Mouse (Mus musculus) small intestine, adult 2 months (tissue): Measurements from ENCODE around the gene Atxn7l1. TPM values are rescaled to one million over a fixed set of nuclear protein-coding genes. Genes with fewer than 3 reads are reported as not detected.

Experiments
- H3K27ac ChIP-seq: fragments of 200-500 bp; 2 replicates; pipeline ENCODE4 v1.5.1; 2012; ENCODE audit warnings: low read depth, low read length, control low read depth, inconsistent platforms; ENCODE audit not compliant: insufficient read depth
- H3K27me3 ChIP-seq: fragments of 200-500 bp; 2 replicates; pipeline ENCODE4 v1.6.1; 2012; ENCODE audit warnings: mild to moderate bottlenecking, moderate library complexity, low read length, inconsistent platforms; ENCODE audit not compliant: control insufficient read depth, insufficient read depth
- H3K36me3 ChIP-seq: fragments of 200-500 bp; 2 replicates; pipeline ENCODE4 v1.6.1; 2012; ENCODE audit warnings: mild to moderate bottlenecking, low read length, control low read depth, inconsistent platforms; ENCODE audit not compliant: control insufficient read depth, insufficient read depth
- H3K4me1 ChIP-seq: fragments of 200-500 bp; 2 replicates; pipeline ENCODE4 v1.6.1; 2012; ENCODE audit warnings: low read length, inconsistent platforms, mixed read lengths; ENCODE audit not compliant: control insufficient read depth, insufficient read depth, insufficient read length
- H3K4me3 ChIP-seq: fragments of 200-500 bp; 2 replicates; pipeline ENCODE4 v1.5.1; 2012; ENCODE audit warnings: low read depth, mild to moderate bottlenecking, control low read depth, inconsistent platforms, low read length, moderate library complexity
- CTCF ChIP-seq: fragments of 200-500 bp; IDR thresholded peaks from 2 replicates; pipeline ENCODE4 v1.5.1; 2012; ENCODE audit warnings: low read depth, mild to moderate bottlenecking, control low read depth, inconsistent platforms, low read length, moderate library complexity, mixed read lengths; ENCODE audit not compliant: insufficient replicate concordance, insufficient read length; ENCODE audit errors: extremely low read depth
- POLR2A ChIP-seq: fragments of 200-500 bp; IDR thresholded peaks from 2 replicates; pipeline ENCODE4 v1.6.1; 2012; ENCODE audit warnings: low read depth, mild to moderate bottlenecking, control low read depth, inconsistent platforms, low read length, moderate library complexity
- WGBS: fragments of 180-500 bp; shearing (Covaris S2); methylation state at CpG from one replicate; pipeline ENCODE4 v1.1.7; 2018; 5-methylcytosine and 5-hydroxymethylcytosine counted together
- polyA plus RNA-seq: library from polyadenylated mRNA; depleted of rRNA; stranded (reverse); fragments of >200 nt; gene quantifications from 2 replicates; pipeline ENCODE4 v1.2.3, GENCODE M21; 2012

Atxn7l1 gene
- polyA plus RNA-seq, 1 experiment = 19.2 TPM

DNA sequence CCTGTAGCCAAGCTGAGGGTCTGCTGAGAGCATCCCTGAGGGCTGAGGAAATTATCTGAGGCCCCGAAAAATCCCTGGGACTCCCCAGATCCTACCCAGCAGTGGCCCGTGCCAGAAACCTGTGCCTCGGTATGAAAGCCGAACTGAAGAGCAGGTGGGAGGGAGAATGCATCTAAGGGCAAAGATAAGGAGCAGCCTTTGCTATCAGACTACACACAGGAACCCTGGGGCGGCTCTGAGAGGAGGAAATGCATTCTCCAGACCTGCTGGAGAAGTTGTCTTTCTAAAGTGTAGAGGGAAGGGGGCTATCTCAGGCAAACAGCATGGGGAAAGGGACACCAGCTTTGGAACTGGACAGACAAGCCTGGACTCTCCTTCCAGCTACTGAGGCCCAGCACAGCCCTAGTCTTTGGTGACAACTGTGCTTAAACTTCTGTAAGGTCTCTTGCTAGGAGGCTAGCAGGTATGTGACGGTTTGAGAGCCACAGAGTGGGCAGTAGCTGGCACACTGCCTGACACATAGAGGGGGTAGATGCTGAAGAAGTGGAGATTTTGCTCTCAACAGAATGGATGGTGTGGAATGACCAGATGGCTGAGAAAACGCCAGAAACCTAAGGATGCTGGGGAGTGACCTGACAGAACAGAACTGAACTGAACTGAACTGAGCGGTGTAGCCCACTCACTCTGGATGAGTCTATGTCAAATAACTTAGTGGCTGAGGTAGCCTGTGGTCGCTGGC lies 170.5 kb downstream of the Atxn7l1 start:
- Histone ChIP-seq H3K4me1 (peaks cover 27% of the 10 kb centered on the region; the same call in 1 of the 2 replicates), H3K27ac (no peak overlapping the region), H3K4me3 (no peak overlapping the region; the same call in 1 of the 2 replicates), H3K27me3 (no peaks in the 10 kb centered on the region), H3K36me3 (no peaks in the 10 kb centered on the region)
- 50% methylated on average over 9 of the region's 9 CpGs for WGBS
- TF ChIP-seq CTCF = no peak
- TF ChIP-seq POLR2A = no peak

DNA sequence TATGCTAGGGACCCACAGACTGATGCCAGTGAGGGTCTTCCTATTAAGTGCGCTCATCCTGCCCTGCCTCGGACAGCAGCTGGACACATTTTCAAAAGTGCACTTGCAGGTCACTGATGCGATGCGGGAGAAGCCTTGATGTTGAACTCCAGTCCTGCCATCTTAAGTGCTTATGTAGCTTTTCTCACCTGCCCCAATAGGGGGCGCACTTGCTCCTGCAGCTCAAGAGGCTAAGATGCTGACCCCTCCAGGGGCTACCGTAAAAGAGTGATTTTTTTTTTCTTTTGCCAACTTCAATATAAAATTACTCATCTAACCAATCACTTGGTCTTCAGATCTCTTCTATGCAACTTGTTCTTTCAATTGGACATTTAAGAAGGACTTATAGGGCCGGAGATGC lies 175.1 kb downstream of the Atxn7l1 start:
- 84% methylated on average over 7 of the region's 7 CpGs for WGBS
- H3K4me1 ChIP-seq = peaks cover 7% of the 10 kb centered on the region; the same call in 1 of the 2 replicates
- H3K4me3 ChIP-seq = no peak overlapping the region
- no peaks in the 10 kb centered on the region for H3K27me3 ChIP-seq
- H3K36me3 ChIP-seq = peaks cover 17% of the 10 kb centered on the region
- H3K27ac ChIP-seq = no peak overlapping the region
- peak; percentile 43; the same call in 1 of the 2 replicates for TF ChIP-seq CTCF
- no peak for TF ChIP-seq POLR2A

DNA sequence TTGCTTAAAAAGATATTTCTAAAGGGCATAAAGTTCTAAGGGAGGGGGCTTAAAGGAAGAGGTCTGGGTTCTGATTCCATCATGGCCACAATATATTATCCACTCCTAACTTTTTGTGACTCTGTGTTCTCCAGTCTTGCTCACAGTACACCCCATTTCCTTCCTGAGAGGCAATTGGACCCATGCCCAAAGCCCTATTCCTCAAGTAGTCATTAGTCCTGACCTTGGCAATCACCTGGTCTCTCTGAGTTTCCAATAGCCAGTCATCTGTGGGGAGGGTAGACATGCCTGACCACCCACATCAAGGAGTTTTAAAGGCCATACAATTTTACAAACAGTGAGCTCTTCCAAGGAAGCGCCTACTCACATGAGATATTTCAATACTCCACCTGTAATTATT lies 176.3 kb downstream of the Atxn7l1 start:
- Histone ChIP-seq H3K27ac (no peak overlapping the region), H3K36me3 (peaks cover 21% of the 10 kb centered on the region), H3K4me1 (no peaks in the 10 kb centered on the region), H3K27me3 (no peaks in the 10 kb centered on the region), H3K4me3 (no peak overlapping the region)
- TF ChIP-seq CTCF (no peak), POLR2A (no peak)
- WGBS = 98% methylated on average over 1 of the region's 1 CpGs

DNA sequence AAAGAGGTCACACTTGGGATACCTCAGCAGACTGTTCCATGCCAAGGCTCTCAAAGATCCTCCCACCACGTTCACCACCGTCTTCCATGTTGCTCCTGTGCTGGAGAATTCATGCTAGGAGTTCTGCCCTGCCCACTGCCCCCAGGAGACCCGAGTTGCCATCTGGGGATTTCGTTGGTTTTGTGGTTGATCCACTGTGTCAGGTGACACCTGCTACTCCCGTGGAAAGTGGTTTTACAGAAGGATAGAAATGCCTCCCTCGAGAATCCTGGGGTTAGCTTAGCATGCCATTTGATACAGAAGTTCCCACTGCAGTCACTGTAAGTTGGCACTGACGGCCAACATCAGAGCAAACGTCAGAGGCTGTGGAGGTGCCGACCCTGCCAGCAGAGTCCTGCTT lies 177.9 kb downstream of the Atxn7l1 start:
- Histone ChIP-seq H3K36me3 (peaks cover 24% of the 10 kb centered on the region), H3K4me1 (no peaks in the 10 kb centered on the region), H3K4me3 (no peak overlapping the region), H3K27ac (no peak overlapping the region), H3K27me3 (no peaks in the 10 kb centered on the region)
- TF ChIP-seq CTCF = no peak
- no peak for TF ChIP-seq POLR2A
- WGBS = 79% methylated on average over 9 of the region's 9 CpGs

DNA sequence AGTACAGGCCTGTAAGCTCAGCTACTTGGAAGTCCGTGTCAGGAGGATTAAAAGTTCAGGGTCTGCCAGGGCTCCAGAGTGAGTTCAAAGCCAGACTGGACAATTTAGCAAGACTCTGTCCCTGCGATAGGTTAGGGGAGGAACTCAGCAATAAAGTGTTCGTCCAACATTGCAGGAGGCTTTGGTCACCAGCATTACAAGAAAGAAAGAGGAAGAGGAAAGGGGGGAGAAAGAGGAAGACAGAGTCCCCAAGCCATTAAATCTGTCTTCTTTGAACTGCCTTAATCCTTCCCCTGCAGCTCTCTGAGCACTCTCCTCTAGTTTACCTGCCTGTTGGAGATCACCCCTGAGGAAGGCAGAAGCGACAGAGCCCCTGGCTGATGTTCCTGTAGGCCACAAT lies 184.6 kb downstream of the Atxn7l1 start:
- 80% methylated on average over 4 of the region's 4 CpGs for WGBS
- no peak for TF ChIP-seq POLR2A
- Histone ChIP-seq H3K4me1 (no peaks in the 10 kb centered on the region), H3K27ac (no peak overlapping the region), H3K27me3 (no peaks in the 10 kb centered on the region), H3K36me3 (peaks cover 22% of the 10 kb centered on the region), H3K4me3 (no peak overlapping the region)

DNA sequence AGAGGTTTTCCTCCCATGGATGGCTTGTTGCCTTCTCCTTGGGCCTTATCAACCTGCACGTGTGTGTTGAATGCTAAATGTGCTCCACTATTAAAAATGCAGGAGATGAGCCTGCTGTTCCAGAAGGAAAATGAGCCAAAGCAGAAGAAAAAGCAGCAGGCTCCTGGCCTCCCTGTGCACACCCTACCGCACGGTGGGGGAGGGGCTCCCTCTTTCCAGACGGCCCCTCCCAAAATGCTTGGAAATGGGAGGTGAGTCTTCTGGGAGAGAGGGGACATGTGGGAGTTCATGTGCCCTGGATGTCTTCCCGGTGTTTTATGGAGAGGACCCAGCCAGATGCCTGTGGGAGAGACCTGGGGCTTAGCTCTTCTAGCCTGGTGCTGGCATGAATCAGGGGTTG lies 185.3 kb downstream of the Atxn7l1 start:
- H3K36me3 ChIP-seq = peaks cover 14% of the 10 kb centered on the region
- H3K4me1 ChIP-seq = no peaks in the 10 kb centered on the region
- TF ChIP-seq CTCF (no peak), POLR2A (no peak)
- no peak overlapping the region for H3K4me3 ChIP-seq
- no peak overlapping the region for H3K27ac ChIP-seq
- 71% methylated on average over 5 of the region's 5 CpGs for WGBS
- no peaks in the 10 kb centered on the region for H3K27me3 ChIP-seq

DNA sequence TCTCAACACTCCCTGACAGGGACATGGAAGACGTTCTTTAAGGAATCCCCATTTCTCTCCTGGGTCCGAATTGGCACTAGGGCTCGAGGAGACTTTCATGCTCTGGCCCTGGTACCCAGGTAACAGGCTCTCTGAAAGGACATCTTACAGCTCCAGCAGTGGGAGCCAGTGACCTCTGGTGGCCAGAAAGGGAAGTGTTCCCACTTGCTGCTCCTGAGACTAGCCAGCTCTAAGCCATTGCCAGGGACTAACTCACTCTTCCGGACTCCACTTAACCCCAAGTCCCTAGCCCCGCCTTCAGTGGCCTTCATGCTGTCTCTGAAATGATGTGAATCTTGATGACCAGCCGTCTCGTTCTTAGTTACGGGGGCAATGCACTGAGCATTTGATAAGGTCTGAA lies 186.4 kb downstream of the Atxn7l1 start:
- Histone ChIP-seq H3K27me3 (no peaks in the 10 kb centered on the region), H3K36me3 (peaks cover 22% of the 10 kb centered on the region), H3K4me3 (no peak overlapping the region), H3K4me1 (no peaks in the 10 kb centered on the region), H3K27ac (no peak overlapping the region)
- WGBS = 21% methylated on average over 8 of the region's 8 CpGs
- peak; percentile 98; the same call in 1 of the 2 replicates for TF ChIP-seq CTCF
- TF ChIP-seq POLR2A = no peak

DNA sequence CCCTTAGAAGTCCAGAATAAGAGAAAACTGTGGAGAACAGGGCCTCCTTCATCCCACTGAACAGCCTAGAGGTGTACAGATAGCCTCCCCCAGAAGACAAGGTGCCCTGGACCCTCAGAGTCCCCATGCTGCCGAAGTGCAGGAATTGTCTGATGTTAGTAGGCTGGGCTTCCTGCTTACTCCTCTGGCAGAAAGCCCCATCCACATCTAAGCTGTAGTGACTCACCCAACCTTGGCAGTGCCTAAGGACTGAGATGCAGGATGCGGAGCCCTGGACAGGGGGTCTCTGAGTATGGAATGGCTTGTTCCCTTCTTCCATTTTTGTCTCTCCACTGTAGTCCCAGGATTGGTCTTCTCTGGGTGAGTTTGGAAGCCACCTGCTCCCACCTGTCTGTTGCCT lies 187.0 kb downstream of the Atxn7l1 start:
- 83% methylated on average over 2 of the region's 2 CpGs for WGBS
- peaks cover 20% of the 10 kb centered on the region for H3K36me3 ChIP-seq

More for the DNA sequence above, 187.0 kb downstream of the Atxn7l1 start:
- no peak overlapping the region for H3K4me3 ChIP-seq
- TF ChIP-seq CTCF (no peak), POLR2A (no peak)
- H3K27ac ChIP-seq = no peak overlapping the region
- no peaks in the 10 kb centered on the region for H3K27me3 ChIP-seq
- no peaks in the 10 kb centered on the region for H3K4me1 ChIP-seq
